Mouse (Mus musculus) layer of hippocampus, adult 18-20 months (tissue): ENCODE measurements at regions not wholly inside any gene's neighbourhood (a gene's known extent, or its start where the extent isn't known, plus 50 kb on each side); places are given as distances from the start of the nearest gene placed in this dataset.
A peak's percentile ranks its signal among the peaks of the same experiment; 100 is the strongest.

Experiments used
- DNase-seq, 2 experiments: peaks; one replicate each; pipeline ENCODE4 v3.0.0; 2022; ENCODE audit warnings: low spot score in 2 of 2

DNA sequence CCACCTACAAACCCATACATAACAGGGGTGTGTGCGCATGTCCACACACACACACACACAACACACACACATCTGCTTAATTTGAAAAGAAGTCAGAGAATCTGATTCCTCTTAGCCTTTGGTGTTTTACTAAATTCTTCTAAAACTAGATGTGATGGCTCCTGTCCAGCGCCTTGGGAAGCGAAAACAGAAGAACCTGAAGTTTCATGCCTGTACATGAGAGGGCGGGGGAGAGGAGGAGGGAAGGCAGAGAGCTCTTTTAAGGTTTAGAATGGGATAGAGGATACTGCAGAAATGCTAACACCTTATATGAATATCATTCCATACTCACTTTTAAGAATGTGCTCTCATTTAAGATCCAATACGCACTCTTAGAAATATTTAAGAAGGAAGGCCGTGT, 64.5 kb upstream of the Fer start:
- no peak for DNase-seq

DNA sequence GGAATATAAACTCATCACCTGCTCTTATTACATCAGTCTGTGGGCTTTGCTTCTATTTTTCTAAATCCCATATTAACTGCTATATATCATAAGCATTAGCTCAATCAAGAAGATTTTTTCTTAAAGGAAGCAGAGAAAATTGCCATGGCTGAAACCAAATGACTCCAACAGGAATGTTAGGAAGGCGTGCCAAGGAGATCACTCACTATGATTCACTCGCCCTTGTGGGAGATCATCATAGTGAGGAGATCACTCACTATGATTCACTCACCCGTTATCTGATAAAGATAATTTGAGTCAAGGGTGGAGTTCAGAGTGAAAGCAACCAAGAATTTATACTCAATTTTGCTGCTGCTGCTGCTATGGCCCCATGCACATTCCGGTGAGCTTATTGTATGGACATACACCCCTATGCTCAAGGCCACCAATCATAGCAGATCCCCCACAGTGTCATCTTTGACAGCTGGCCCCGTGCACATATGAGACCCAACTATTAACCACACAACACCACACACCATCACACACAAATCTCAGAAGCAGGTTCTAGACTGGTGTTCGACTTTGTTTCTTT, 63.8 kb upstream of the Fer start:
- DNase-seq, result no peak

DNA sequence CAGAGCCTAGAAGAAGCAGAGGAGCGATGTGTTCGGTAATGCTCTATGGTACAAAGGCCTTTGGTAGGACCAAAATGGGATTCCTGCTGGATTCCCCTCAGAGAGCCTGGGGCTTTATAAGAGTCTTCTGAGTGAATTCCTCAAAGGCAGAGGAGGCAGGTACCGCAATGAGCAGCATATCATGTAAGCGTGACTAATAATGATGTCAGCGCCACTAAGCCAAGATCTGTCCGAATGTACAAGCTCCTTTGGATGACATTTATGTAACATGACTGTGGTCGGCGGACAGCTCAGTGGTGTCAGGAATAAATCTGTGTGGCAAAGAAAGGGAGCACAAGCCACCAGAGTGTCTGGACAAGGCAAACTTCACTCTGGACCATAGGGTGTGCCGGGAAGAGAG, 61.5 kb upstream of the Fer start:
- no peak for DNase-seq

DNA sequence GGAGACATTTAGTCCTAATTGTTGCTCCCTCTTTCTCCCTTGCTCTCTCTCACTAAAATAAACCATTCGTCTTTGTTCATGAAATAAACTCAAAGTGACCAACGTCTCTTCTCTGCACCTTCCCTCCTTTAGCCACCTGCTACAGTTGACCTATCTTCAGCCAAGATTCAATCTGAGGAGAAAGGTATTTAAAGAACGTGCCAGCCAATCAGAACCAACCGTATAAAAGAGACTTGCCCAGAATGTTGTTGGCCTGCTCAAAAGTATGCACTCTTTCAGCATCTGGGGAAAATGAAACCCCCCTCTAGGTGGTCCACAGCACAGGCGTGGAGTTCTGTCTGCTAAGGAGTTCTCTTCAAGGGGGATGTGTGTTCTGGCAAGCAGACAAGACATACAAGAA, 60.0 kb upstream of the Fer start:
- no peak for DNase-seq

DNA sequence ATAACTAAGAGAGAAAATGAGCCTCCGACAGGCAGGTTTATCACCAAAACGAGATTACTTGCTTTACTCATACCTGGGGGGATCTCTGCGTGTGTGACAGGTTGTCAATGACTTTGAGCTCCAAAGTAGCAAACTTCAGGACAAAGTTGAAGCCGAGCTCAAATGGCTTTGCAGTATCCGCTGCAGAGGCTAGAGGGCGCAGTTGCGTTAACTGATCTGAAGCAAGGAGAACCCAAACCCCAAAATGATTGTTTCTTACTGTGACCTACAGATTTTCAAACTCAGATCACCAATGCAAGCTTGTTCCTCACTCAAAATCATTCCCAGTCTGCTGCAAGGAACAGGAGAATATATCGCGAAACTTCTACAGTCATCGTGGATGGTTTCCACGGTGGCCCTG, 59.3 kb upstream of the Fer start:
- peak; percentile 68 to 87 for DNase-seq

DNA sequence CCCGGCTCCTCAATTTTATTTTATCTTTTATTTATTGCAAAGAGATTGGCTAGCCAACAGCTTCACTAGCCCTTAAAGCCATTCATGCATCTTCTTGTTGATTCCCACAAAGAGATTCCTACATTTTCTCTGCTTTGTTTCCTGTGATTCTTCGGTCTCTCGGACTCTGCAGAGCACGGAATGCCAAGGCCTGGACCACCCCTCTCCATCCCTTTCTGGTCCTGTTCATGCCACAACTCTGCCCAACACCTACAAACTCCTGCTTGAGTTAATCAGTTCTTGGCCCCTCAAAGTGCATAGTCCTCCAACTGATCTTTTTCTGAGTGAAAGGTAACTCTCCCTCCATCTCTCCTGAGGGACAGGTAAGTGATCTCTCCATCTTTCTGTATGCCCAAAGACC, 58.4 kb upstream of the Fer start:
- DNase-seq, result no peak

DNA sequence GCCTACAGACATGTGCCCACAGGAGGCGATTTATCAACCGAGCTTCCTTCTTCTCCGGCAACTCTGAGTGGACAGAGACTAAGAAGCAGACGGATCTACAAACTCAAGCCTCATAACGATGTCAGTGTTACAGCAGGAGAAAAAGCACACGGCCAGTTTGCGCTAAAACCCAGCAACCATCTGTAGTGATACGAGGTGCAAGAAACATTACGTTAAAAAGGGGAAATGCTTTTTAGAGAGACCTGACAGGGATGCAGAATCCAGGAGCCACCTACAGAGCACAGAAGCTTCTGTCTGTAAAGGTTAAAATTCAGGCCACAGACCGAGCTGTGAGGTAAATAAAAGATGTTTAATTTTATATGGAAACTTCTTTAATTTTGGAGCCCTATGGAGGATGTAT, 56.5 kb upstream of the Fer start:
- DNase-seq, result no peak

DNA sequence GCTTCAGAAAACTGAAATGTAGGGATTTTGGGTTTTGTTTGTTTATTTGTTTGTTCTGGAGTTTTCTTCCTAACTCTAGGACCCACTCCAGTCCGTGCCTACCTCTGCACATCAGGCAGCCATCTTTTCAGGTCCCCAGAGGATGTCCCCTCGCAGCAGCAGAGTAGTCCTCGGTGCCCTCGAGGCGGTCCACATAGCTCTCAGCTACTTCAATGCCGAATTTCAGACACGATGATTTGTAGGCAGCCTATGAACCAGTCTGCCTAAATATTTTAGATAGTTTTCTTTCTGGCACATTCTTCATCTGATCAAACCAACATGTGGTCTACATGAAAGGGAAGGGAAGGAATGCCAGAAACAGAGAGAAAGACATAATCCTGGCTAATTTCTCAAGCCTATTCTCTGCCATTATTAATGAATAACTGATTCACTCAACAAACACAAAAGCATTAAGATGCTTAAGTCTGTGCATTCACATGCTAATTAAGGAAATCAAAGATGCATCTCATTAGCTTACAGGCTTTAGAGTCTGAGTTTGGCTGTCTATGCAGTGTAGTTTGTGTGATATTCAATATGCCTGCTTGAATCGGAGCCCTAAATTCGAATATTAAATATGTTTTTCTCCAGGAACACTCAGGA, 55.2 kb upstream of the Fer start:
- DNase-seq, result no peak

DNA sequence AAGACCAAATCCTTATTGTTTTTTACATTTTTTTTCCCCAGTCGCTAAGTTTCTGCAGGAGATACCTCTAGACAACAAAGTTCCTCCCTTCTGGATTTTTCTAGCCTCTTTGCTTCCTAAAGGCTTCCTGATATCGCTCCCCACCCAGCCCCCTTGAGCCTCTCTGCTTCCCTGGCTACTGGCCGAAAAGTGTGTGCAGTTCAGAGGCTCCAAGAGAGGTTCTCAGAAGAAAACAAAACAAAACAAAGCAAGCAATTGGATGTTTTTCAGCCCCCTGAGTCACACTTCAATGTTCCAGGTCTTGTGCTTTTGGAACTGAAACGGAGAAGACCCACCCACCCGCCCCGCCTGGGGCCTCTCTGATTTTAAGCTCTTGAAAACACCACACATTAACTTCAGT, 54.1 kb upstream of the Fer start:
- DNase-seq, result no peak

DNA sequence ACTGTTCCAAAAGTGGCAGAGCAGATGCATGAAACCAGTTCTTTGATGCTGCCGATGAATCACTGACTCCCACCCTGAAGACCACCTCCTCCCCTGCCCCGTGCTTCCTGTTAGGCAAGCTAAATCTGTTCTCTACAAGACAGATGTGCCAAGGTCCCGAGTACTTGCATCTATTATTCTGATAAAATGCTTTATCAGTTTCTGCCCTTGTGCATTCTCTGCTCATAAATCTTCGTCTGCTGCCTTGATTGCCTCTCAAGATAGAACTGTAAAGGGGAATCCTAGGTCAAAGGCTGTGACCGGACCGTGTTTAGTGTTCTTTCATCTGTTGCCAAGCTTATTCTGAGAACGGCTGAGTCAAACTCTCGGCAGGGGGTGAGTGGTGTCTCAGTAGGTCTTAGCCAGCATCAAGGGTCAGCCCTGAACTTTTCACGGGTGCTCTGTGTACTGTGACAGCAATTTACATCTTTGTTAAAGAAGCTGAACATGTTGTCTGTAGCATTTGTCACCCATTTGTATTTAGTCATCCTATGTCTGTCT, 51.5 kb upstream of the Fer start:
- DNase-seq, result no peak

DNA sequence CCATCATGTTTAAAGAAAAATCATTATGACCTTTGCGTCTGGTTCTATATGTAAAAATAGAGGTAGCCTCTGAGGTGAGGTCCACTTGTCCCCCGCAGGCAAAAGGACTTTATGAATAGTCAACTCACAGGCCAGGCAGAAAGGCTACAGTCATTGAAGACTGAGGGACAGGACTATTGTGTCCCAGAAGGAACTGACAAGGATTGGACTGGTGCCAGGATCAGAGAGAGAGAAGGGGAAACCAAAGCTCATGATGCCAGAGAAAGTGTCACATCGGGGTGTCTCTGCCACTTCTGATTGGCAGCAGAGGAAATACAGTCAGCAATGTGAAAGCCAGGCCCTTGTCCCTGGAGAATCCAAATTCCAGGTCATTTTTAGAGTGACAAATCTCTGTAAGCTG, 50.3 kb upstream of the Fer start:
- DNase-seq, result no peak
